Mouse (Mus musculus): ENCODE results near the gene Dnmbp.

- TF ChIP-seq GATA1 (IDR thresholded peaks at IDR 0.05; ENCODE audit: borderline replicate concordance, low read length) (no peak), FLI1 (IDR thresholded peaks at IDR 0.05; ENCODE audit: low read length) (no peak)
Measured at GRCm38 (mm10) chr19:43919841-43920240, 20.1 kb downstream of the Dnmbp start.

All from megakaryocyte, embryonic 14.5 days (primary cell).